Mouse (Mus musculus): ENCODE data around the gene Stk32c.
A peak's percentile ranks its signal among the peaks of the same experiment; 100 is the strongest.

Gene Stk32c

GRCm38 (mm10) chr7:139145891-139146290 is 67.2 kb downstream of the Stk32c start:
- peak; percentile 52 for DNase-seq (ENCODE audit: low read depth)

- DNase-seq (ENCODE audit: low read depth), result no peak
These were observed 69.3 kb downstream of the Stk32c start for GRCm38 (mm10) chr7:139143785-139144184.

GRCm38 (mm10) chr7:139139921-139140461 is 73.1 kb downstream of the Stk32c start:
- DNase-seq (ENCODE audit: low read depth), result no peak

GRCm38 (mm10) chr7:139136906-139137491 is 76.1 kb downstream of the Stk32c start:
- DNase-seq (ENCODE audit: low read depth), result no peak

- no peak for DNase-seq (ENCODE audit: low read depth)
These were observed 77.9 kb downstream of the Stk32c start for GRCm38 (mm10) chr7:139135236-139135635.

- no peak for DNase-seq (ENCODE audit: low read depth)
These were observed 79.7 kb downstream of the Stk32c start for GRCm38 (mm10) chr7:139133446-139133845.

GRCm38 (mm10) chr7:139131538-139131937 is 81.6 kb downstream of the Stk32c start:
- no peak for DNase-seq (ENCODE audit: low read depth)

GRCm38 (mm10) chr7:139130361-139130760 is 82.7 kb downstream of the Stk32c start:
- DNase-seq (ENCODE audit: low read depth), result no peak

GRCm38 (mm10) chr7:139128994-139129393 is 84.1 kb downstream of the Stk32c start:
- DNase-seq (ENCODE audit: low read depth), result no peak

- no peak for DNase-seq (ENCODE audit: low read depth)
These were observed 86.6 kb downstream of the Stk32c start for GRCm38 (mm10) chr7:139126549-139126948.

GRCm38 (mm10) chr7:139125881-139126280 is 87.2 kb downstream of the Stk32c start:
- DNase-seq (ENCODE audit: low read depth), result no peak

GRCm38 (mm10) chr7:139119775-139120153 is 93.3 kb downstream of the Stk32c start:
- no peak for DNase-seq (ENCODE audit: low read depth)

GRCm38 (mm10) chr7:139119152-139119774 is 93.8 kb downstream of the Stk32c start:
- DNase-seq (ENCODE audit: low read depth), result peak; percentile 73

GRCm38 (mm10) chr7:139107908-139108650 is 105.0 kb downstream of the Stk32c start:
- no peak for DNase-seq (ENCODE audit: low read depth)

- no peak for DNase-seq (ENCODE audit: low read depth)
These were observed 107.4 kb downstream of the Stk32c start for GRCm38 (mm10) chr7:139105705-139106104.

GRCm38 (mm10) chr7:139105076-139105475 is 108.0 kb downstream of the Stk32c start:
- no peak for DNase-seq (ENCODE audit: low read depth)

- DNase-seq (ENCODE audit: low read depth), result peak; percentile 2
These were observed 109.1 kb downstream of the Stk32c start for GRCm38 (mm10) chr7:139103960-139104381.

GRCm38 (mm10) chr7:139101826-139102225 is 111.3 kb downstream of the Stk32c start:
- DNase-seq (ENCODE audit: low read depth), result no peak

- no peak for DNase-seq (ENCODE audit: low read depth)
These were observed 111.8 kb downstream of the Stk32c start for GRCm38 (mm10) chr7:139101286-139101804.

- DNase-seq (ENCODE audit: low read depth), result no peak
These were observed 112.5 kb downstream of the Stk32c start for GRCm38 (mm10) chr7:139100531-139101095.

GRCm38 (mm10) chr7:139096399-139096798 is 116.7 kb downstream of the Stk32c start:
- no peak for DNase-seq (ENCODE audit: low read depth)

- DNase-seq (ENCODE audit: low read depth), result no peak
These were observed 117.8 kb downstream of the Stk32c start for GRCm38 (mm10) chr7:139095282-139095681.

All from 416B (cell line).